Mouse (Mus musculus) gastrocnemius, postnatal 10 days (tissue): ENCODE results near the gene Gm10318. TPM values are rescaled to one million over a fixed set of nuclear protein-coding genes. Genes with fewer than 3 reads are reported as not detected.

ENCODE experiments used
- DNase-seq: peaks from one replicate; pipeline ENCODE4 v3.0.0; 2021; ENCODE audit warnings: mixed read lengths
- long read RNA-seq, 2 experiments: library from polyadenylated mRNA; stranded (forward); transcript quantifications; one replicate each; pipeline ENCODE4 v2.0.0; 2021
- total RNA-seq, 2 experiments: library from RNA; stranded (reverse); gene quantifications; 2 replicates each; pipeline ENCODE4 v1.2.3; 2021

Gene Gm10318
- not detected for total RNA-seq
- long read RNA-seq, experiment 1: 0 reads
- long read RNA-seq, experiment 2: 0 reads

- no peak for DNase-seq
Measured at GRCm38 (mm10) chr10:77852559-77852958, at the start of gene Gm10318. Gm10318 (plus strand) TSS chr10:77852859.

DNA sequence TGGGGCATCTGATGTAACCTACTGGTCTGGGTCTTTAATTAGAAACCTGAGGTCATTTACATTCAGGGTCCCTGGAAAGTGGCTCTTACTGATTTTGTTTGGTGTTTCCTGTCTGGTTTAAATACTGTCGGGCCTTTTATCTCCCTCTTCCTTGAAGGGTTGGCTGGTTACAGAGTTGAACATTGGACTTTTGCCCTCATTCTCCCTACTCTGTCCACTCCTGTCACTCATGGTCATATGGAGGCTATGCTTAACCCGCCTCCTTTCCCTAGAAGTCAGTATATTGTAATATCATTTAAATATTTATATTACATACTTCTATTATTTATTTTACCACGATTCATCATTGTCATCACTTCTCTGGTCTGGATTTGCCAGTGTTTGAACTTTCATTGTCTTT lies 48.6 kb upstream of the Gm10318 start:
- DNase-seq: no peak

DNA sequence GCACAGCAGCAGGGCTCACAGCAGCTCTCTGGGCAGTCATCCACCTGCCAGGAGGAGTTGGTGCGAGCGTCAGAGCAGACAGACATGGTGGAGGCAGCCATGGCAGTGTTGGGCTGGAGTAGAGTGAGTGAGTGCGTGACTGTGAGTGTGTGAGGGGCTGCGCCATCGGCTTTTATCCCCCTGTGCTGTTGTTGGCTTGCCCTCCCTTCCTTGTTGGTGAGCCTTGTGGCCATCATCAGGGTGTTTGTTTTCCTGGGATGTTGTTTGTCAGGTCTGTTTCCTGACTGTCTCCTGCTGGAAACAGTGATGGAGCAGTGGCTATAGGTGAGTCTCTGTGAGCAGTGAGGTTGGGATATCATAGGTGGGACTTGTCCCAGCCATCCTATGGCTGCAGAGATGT lies 40.9 kb upstream of the Gm10318 start, which contains the start of gene Gm9507:
Gm9507 (minus strand) TSS at position 101 of the 400 bp plus-strand sequence.
- DNase-seq: no peak

DNA sequence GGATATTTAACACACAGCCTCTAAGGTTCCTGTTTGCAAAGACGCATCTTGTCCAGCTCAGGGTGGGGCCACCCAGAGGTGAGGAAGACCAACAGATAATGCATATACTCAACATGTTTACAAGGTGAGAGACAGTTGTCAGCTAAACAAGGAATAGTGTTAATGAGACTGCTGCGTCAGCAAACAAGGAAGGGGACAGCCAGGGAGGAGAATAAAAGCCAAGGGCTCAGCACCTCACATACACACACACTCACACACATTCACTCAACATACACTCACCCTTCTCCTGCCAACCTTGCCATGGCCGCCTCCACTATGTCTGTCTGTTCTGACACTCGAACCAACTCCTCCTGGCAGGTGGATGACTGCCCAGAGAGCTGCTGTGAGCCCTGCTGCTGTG lies 38.3 kb upstream of the Gm10318 start, which contains the start of gene Gm2696:
Gm2696 (plus strand) TSS at position 301 of the 400 bp plus-strand sequence.
- no peak for DNase-seq

DNA sequence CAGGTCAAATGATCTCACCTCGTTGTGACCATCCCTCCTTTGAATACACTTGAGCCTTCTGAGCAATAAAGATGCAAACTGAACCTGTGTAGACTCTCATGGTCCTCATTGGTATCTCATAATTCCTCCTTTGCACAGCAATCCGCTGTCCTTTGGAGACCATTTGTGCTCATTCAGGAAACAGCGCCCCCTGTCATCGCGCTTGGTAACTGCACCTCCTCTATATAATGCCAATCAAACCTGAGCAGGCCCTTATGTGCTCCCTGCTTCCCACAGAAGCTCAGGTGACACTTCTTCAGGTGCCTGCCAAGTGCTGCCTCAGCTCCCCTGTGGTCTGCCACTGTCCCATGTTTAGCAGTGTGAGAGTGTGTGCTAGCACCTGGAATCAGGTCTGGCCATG lies 37.1 kb upstream of the Gm10318 start:
- DNase-seq: no peak

- no peak for DNase-seq
Measured at GRCm38 (mm10) chr10:77818523-77818922, 34.1 kb upstream of the Gm10318 start.

DNA sequence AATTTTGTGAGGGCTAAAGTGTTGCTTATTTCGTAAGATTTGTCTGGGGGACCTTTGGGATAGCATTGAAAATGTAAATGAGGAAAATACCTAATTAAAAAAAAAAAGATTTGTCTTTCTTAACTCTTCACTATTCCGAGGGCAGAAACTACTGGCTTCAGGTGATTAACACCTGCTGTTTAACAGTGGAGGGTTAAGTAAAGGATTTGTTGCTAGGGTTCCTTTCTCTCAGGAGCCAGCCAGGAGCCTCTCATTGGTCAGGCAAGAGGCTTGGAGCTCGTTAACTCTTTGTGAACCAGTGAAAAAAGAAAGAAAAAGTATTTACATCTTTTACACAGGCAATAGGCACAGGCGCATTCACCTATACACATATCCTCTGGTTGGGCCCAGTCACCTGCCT lies 33.5 kb upstream of the Gm10318 start:
- DNase-seq: no peak

- no peak for DNase-seq
Measured at GRCm38 (mm10) chr10:77826951-77827350, 25.7 kb upstream of the Gm10318 start, which contains the start of gene Krtap10-4. Krtap10-4 (minus strand) TSS chr10:77827095.

DNA sequence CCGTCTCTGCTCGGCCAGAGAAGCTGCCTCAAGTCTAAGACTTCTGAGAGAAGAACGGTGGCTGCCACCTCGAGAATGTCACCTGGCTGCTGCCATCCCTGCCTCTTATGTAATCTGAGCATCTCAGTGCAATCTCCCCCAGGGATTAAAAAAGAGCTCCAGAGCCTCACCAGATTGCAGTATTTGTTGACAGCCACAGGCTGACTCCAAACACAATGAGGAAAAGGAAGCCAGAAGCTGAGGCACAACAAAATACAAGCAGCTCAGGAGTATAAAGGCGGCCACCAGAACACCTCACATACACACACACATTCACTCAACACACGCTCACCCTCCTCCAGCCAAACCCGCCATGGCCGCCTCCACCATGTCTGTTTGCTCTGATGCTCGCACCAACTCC lies 17.0 kb upstream of the Gm10318 start, which contains the start of gene Krtap10-10:
Krtap10-10 (plus strand) TSS at position 301 of the 400 bp plus-strand sequence.
- DNase-seq: no peak

GRCm38 (mm10) chr10:77839006-77839405 lies 13.7 kb upstream of the Gm10318 start:
- DNase-seq: no peak

GRCm38 (mm10) chr10:77846503-77846902 lies 6.2 kb upstream of the Gm10318 start, which contains the start of gene Gm36176:
Gm36176 (plus strand) TSS chr10:77846803.
- no peak for DNase-seq

- DNase-seq: no peak
Measured at GRCm38 (mm10) chr10:77846961-77847360, 5.7 kb upstream of the Gm10318 start.

DNA sequence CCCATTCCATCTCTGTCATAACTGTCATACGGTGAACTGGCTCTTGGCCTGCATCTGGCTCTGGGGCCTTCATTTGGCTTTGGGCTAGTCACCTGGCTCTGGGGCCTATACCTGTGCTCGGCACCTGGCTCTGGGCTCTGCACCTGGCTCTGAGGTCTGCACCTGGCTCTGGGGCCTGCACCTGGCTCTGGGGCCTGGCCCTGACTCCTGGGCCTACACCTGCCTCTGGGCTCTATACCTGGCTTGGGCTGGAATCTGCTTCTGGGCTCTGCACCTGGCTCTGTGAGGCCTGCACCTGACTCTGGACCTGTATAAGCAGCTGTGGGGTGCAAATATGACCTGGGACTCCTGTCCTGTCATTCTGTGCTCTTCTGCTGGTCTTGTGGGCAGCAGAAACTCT lies 5.1 kb upstream of the Gm10318 start:
- DNase-seq: no peak

- no peak for DNase-seq
Measured at GRCm38 (mm10) chr10:77861675-77862074, 9.0 kb downstream of the Gm10318 start, which contains the start of gene Gm3285. Gm3285 (plus strand) TSS chr10:77861975.

- no peak for DNase-seq
Measured at GRCm38 (mm10) chr10:77864067-77864761, 11.6 kb downstream of the Gm10318 start.

DNA sequence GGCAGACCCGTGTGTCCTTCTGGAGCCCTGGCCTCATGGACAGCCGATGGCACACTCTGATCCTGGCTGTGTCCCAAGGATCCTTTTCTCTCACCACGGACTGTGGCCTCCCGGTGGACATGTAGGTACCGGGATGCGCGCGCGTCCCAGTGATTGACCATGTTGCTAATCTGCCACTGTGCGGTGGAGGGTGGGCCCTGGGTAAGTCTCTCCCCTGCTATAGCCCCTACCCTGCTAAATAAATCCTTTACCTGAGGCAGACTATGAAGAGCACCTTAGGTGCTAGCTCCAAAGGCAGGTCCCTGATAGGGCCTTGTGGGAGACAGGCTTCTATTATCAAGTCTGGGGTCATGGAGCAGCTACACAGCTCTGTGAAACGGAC lies 12.1 kb downstream of the Gm10318 start:
- DNase-seq: no peak

DNA sequence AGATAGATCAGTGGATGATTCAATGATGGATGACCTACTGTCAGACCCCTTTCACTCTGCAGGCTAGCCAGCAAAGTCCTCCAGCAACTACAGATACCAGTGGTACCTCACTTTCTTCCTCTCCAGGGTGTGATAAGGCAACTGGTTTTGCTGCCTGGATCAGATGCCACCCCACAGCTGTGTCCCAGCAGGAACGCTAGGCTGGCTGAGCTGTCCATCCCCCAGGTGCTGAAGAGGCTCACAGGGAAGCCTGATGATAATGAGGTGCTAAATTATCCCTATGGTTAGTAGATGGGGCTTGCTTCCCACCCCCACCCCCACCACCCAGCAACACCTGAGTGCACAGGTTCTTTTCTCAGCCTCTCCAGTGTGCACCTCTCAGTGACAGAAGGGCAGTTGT lies 14.9 kb downstream of the Gm10318 start:
- no peak for DNase-seq

DNA sequence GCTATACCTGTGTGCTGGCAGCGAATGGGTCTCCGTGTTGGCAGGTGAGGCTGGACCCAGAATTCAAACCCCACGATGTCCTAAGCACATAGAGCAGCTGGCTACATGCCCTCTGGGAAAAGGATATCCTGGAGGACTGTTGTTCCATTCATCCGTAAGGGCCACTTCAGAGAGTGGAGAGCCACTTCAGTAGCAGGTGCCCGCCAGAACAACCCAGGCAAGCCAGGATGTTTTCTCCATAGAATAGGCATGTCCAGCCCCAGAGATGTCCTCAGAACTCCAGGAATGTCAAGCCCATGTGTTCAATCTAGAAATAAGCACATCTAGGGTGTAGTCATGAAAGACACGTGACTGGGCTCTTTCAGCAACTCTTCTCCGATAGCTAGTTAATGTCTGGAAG lies 17.0 kb downstream of the Gm10318 start:
- DNase-seq: no peak

- peak; percentile 31 for DNase-seq
Measured at GRCm38 (mm10) chr10:77878985-77879384, 26.3 kb downstream of the Gm10318 start.

DNA sequence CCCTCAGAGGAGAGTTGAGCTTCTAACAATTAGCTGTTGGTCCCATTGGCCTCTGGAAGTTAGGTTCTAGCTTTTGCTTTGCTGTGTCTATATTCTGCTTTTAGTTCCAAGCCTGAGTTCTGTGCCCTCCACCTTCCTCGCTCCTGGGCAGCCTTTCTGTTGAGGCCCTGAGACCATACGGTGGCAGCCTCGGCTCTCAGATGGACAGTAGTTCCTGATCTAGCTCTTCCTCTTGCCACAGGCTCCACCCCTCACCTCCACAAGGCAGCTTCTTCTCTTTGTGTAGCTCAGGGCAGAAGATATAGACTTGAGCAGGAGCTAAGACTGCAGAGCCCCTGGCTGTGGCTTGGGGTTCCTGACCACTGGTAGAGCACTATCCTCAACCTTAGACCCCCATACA lies 27.6 kb downstream of the Gm10318 start:
- no peak for DNase-seq

DNA sequence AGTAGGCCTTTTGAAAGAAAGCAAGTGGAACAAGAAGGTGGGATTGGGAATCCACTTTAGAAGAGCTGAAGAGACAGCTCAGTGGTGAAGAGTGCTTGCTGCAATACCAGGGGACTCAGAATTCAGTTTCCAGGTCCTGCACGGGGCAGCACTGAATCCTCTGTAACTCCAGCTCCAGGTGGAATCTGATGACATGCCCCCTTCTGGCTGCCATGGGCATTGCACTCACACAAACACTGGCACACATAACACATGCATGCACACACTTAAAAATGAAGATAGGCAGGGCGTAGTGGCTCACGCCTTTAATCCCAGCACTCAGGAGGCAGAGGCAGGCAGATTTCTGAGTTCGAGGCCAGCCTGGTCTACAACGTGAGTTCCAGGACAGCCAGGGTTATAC lies 29.9 kb downstream of the Gm10318 start:
- DNase-seq: no peak

DNA sequence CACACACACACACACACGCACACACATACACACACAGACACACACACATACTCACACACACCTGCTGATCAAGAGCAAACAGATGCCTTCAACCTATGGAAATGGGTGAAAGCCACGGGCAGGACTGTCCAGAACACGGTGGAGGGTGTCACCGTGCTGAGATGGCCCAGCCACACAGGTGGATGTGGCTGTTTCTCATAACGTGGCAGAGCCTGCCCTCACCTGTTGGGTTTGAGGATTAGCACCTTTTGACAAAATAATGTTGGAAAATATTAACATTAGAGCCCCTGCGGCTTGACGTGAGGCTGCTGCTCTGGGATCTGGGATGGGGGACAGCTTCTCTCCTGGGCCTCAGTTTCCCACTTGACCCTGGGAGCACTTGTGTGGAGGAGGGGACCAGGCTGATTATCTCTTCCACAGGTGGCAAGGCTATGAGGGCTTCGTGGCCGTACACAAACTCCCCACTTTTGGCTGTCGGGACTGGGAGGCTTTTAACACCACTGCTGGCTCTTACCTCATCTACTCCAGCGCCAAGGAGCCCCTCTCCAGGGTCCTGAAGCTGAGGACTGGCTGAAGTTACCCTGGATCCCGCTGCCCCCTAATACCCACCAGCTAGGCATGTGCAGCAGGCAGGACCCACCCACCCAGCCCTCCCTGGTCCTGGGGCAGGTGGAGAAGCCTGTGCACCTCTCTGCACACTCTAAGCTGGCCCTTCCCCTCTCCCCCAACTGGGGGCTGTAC lies 33.5 kb downstream of the Gm10318 start:
- no peak for DNase-seq

- no peak for DNase-seq
Measured at GRCm38 (mm10) chr10:77890987-77891565, 38.4 kb downstream of the Gm10318 start.
